Mouse (Mus musculus) adrenal gland, postnatal 14 days (tissue): Measurements from ENCODE around the gene Adamtsl5. TPM values are rescaled to one million over a fixed set of nuclear protein-coding genes. Genes with fewer than 3 reads are reported as not detected.

Source experiments
- DNase-seq: peaks from one replicate; pipeline ENCODE4 v3.0.0; 2021; ENCODE audit warnings: mixed read lengths
- long read RNA-seq, 2 experiments: library from polyadenylated mRNA; stranded (forward); transcript quantifications; one replicate each; pipeline ENCODE4 v2.0.0; 2021
- total RNA-seq: library from RNA; stranded (reverse); gene quantifications from 2 replicates; pipeline ENCODE4 v1.2.3, GENCODE M21; 2021

Gene Adamtsl5
- 8.4 and 10.9 TPM in 2 replicates for total RNA-seq
- long read RNA-seq, experiment 1, partial matches to known transcripts: 1 of 8 reads
- long read RNA-seq, experiment 1, other reads (novel, unspliced or antisense): 4 of 8 reads
- long read RNA-seq, experiment 2, partial matches to known transcripts: 0 of 4 reads
- long read RNA-seq, experiment 2, other reads (novel, unspliced or antisense): 4 of 4 reads

DNA sequence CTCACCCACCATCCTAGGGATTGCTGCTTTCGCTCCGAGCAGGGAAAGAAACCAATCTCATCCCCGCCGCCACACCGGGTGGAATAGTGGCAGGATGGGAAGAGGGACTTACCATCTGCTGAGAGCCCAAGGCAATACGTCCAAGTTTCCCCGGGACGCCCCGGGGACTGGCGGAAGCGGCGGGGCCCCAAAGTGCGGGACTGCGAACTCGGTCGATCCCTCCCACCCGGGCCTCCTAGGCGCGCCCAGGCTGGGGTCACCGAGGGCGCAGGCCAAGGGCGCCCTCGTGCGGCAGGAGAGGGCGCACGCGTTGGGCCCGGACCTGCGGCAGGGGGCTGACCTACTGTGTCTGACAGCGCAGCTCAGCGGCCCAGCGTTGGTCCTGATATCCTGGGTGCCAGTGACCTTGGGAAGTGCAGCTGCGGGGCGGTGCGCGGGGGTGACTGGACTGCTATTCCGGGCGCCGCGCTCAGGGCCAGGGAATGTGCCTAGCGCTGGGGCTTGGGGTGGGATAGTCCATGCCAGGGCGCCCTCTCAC is at the start of gene Adamtsl5:
Gene Adamtsl5, minus strand, starts transcription at position 169 of the 538 bp plus-strand sequence.
- peak; percentile 73 for DNase-seq

DNA sequence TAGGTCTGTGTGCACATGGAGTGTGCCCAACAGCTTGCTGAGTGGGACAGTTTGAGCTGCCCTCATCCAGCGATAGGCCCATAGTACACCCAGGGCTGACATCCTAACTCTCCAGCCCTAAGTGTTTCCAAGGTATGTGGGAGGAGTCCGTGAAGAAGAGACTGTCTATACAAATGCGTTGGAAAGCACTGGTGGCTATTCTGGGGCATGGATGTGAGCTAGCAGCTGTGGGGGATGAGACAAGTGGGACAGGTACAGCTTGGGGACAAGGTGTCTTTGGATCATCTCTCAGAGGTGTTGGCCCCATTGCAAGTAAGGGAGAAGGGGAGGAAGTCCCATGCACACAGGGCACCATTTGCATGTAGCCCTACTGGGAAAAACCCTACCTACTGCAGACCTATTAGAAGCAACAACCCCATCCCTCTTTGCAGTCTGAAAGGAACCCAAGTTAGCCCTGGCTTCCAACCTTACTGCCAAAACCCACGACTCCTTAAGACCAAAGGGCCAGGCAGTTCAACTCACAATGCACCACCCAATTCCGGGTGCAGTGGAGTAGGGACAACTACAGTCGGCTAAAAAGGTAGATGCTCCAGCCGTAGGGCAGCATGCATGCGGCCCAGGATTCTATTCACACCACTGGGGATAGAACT is 49.4 kb upstream of the Adamtsl5 start:
- DNase-seq: no peak

DNA sequence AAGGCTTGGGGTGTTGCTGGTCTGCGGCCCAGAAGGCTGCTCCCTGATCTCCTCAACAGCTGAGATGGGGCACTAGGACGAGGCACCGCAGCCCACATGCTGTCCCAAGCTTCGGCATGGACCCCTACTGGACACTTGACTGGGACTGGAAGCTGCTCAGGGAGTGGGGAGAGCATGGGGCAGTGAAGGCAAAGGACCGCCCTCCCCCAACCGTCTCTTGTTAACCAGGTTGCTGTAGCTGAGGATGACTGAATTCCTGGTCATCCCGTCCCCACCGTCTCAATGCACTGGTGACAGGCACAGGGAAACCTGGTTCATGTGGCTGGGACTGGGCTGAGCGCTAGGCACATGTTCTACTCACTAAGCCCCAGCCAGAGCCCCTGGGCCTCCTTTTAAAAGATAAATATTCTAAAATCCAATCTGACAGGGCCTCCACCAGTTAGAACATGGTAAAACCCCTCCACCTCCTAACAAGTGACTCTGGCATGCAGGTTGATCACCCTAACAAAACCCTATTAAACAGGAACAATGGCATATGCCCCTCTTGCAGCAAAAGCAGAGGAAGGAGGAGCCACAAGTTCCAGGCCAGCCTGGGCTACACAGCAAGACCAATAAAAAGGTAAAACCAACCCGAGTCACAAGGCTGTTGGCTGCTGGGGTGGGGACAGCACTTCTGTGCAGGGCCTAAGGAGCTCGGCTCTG is 48.8 kb upstream of the Adamtsl5 start:
- no peak for DNase-seq

DNA sequence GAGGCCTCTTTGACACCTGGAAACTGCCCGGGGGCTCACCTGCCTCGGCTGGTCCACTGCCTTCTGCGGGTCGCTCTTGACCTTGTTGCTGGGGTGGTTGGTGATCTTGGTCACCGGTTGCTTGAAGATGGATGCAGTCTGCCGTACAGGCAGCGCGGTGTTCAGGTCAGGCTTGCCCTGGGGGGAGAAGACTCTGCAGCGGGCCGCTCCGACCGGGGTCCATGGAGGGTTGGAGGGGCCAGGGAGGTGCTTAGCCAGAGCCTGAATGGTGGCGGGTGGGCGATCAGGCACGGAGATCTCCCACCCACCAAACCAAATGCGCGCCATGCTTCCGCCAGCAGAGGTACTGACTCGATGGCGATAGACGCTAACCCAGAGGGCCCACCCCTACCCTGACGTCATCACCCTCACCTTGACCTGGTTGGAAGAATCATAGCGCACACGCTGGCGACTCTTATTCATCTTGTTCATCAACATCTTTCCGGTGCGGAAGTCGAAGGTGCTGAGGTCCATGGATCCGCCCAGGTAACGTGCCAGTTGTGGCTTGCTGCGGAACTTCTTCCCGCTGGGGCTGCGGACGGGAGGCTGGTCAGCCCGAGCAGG is 46.9 kb upstream of the Adamtsl5 start:
- DNase-seq: no peak

DNA sequence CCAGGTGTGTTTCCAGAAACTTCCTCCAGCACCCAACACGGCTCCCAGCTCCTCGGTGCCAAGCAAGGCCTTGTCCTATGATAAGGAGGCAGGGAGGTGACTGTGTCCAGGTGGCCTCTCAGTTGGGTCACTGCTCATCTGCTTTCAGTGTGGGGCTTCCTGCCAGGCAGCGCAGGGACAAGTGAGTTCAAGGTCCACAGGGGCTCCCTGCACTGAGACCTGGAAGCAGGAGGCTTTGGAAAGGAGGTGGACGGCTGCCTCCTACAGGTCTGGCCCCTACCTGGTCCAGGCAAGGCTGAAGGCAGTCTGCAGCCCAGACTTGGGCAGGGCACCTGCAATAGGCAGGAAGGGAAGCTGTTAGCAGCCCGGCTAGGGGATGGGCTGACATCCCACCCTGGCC is 44.5 kb upstream of the Adamtsl5 start:
- no peak for DNase-seq

DNA sequence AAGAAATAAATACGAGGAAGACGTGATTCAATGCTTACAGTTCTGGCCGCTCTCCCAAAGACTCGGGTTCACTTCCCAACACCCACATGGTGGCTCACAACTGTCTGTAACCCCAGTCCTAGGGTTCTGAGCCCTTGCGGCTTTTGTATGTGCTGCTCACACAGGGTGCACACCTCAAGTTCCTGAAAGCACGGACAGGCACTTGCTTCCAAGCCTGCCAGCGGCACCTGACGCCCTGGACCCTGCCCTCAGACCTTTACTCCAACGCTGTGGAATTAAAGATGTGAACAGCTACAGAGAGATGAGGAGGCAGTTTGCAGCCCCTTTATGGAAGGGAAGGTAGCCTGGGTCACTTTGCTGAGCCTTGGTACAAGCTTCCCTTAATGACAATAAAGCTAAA is 42.5 kb upstream of the Adamtsl5 start:
- DNase-seq: no peak

DNA sequence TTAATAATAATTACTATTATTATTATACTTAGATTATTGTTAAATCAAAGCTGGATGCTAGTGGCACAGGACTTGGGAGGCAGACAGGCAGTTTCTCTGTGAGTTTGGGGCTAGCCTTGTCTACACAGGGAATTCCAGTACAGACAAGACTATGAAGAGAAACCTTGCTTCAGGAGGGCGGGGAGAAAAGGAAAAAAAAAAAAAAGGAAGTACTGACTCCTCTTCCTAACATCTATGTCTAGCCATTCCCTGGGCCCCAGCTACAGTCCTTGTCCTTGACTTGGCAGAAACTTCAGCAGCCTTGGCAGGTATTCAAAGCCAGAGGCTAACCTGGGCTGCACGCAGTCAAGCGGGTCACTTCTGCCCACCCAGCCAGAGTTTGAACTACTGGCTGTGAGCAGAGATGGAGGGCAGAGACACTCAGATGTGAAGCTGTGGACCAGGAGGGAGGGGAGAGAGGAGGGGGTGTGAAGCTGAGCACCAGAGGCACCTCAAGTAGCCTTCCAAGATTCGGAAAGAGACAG is 41.0 kb upstream of the Adamtsl5 start:
- no peak for DNase-seq

DNA sequence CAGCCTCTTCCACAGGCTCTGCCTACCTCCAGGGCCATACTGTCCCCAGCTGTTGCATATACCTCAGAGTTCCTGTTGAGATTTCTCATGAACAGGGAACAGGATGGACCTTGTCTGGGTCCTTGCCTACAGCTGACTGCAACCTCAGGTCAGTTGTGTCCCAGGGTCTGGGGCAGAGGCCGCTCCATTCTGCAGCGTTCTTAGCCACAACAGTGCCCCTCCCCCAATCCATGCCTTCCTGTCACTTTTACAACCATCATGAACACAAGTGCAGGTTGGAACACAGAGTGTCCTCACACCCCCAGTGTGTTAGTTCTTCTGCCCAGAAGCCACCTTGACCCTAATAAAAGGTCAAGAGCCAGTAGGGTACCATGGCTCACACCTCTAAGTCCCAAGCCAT is 40.5 kb upstream of the Adamtsl5 start:
- no peak for DNase-seq

DNA sequence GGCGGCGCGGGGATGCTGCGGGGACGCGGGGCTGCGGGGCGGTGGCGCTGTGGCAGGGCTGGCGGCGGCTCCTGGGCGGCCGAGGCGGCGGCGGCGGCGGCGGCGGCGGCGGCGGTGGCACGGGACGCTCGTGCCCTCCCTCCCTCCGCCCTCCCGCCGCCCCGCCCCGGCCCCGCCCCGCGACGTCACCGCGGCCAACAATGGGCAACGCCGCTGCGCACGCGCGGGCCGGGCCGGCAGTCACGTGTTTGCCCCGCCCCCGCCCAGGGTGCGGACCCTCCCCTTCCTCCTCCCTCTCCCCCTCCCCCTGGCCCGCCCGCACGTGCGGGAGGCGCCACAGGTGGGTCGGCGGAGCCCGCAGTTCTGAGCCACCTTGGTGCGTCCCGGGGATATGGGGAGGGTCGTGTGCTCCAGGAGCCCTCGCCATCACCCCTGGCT is 39.3 kb upstream of the Adamtsl5 start, which contains the start of gene Mex3d:
Gene Mex3d, minus strand, starts transcription at position 138 of the 438 bp plus-strand sequence.
- peak; percentile 95 for DNase-seq

DNA sequence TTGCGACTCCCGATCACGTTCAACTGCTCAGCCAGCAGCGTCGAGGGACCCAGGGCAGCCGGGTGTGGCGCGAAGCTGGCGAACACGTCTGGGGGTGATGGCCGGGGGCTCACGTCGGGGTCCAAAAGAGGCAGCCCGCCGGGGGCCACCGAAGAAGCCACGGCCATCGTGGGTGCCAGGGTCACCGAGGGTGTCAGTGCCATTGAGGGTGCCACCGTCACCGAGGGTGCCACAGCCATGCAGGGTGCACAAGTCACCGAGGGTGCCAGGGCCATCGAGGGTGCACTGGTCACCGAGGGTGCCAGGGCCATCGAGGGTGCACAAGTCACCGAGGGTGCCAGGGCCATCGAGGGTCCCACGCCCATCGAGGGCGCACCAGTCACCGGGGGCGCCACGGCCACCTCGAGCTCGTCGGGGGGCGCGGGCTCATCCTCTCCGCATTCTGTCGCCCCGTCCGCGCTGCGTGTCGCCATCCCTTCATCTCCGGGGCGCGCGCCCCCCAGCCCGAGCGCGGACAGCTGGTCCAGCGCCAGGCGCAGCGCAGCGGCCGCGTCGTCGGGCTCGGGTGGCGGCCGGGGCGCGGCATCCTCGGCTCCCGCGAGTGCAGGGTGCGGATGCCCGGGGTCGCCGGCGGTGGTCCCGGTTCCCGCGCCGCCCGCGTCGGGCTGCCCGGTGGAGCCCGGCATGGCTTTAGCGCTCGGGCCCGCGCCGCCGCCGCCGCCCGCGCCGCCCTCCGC is 38.7 kb upstream of the Adamtsl5 start:
- peak; percentile 41 for DNase-seq

DNA sequence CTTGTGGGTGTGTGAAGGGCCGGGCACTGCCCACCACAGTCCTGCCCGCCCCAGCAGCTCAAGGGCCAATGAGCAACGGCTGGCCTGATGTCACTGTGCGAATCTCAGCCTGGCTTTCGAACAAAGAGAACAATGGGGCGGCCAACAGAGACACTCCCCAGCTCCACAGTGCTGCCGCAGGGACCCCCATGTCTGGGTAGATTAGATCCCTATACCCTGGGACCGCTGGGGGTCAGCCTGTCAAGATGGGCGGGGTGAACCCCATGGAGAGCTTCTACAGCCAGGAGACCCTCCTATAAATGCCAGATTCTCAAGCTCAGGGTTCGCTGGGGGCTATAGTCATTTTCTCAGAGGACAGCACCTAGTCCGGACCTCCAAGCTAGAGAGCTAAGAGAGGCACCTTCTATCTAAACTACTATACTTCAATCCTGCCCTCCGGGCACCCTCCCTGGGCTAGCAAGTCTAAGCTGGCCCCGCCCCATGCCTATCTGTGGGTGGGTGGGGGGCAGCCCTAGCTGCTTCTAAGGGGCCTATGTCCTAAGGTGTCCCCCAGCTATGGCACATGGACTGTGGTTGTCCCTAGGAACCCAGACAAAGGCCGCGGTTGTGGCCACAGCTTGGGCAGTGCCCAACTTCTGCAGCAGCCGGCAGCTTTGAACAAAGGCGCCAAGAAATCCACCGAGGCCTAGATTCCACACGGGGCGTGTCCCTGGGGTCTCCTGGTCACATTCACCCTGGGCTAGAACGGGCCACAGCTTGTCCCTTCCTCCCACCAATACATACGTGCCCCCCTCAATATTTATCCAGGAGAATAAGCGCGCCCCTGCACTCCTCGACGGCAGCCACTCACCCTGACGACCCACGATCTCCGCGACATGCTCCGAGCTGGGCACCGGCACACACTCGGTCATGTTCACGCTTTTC is 37.9 kb upstream of the Adamtsl5 start:
- DNase-seq: peak; percentile 73

DNA sequence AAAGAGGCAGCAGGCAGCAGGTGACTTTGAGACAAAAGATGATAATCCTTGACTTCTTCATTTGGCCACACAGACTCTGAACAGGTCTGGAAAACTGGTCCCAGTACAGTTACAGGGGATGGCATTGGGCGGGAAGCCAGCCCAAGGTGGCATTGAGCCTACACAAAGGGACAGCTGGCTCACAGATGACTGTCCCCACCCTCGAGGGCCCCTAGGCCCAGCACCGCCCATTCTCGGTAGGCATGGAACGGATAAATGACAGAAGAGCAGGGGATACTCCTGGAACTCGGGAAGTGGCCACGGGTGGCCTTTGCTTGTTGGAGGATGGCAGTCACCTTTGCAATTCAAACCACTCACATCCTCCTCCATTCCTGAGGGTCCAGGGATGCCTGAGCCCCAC is 37.1 kb upstream of the Adamtsl5 start:
- peak; percentile 67 for DNase-seq

DNA sequence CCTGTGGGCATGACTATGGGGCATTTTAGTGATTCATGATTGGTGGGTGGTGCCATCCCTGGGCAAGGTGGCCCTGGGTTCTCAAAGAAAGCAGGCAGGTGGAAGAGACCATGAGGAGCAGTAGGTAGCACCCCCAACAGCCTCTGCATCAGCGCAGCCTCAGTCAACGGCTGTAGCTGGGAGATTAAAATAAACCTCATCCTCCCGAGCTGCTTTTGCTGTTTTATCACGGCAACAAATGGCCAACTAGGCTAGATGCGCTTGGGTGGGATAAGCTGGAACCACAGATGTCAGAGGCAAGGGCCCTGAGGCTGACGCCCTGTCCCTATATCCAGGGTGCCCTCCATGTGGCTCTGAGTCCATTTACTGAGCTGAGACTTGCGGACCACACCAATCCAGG is 36.5 kb upstream of the Adamtsl5 start:
- no peak for DNase-seq

DNA sequence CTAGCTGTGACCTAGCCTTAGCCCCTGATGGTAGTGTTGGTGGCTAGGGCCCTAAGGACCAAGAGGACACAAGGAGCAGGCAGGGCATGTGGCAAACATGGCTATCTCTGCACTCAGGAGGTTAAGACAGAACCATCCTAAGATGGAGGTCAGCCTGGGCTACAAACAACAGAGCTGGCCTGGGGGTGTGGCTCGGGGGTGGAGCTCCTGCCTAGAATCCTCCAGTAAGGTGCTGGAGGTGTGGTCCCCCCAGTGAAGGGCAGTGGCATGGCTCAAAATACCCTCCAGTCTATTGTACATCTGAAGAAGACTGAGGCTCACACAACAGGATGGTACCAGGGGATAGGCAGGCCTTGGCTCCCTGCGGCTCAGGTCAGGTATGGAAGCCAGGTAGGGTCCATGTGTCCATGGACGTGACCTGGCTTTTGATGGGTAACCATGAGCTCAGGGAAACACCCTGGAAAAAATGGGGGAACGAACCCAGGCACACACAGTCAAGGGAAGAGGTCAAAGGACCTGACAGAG is 36.0 kb upstream of the Adamtsl5 start:
- DNase-seq: no peak

DNA sequence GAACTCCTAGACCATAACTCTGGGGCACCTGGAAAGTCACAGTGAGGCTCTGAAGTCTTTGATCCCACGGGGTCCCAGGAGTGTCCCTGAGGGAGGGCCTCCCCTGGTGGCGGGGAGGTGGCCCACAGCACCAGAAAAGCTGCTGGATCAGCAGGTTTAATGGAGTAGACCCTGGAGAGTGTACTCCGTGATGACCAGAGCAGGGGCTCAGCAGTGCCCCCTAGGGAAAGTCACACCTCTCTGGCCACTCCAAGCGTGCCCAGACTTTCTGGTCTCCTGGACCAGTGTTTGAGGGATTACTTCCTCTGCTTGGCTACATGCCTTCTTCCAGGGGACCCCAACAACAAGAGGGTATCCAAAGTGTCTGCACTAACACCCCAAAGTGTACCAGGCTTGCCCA is 35.2 kb upstream of the Adamtsl5 start:
- DNase-seq: peak; percentile 51

DNA sequence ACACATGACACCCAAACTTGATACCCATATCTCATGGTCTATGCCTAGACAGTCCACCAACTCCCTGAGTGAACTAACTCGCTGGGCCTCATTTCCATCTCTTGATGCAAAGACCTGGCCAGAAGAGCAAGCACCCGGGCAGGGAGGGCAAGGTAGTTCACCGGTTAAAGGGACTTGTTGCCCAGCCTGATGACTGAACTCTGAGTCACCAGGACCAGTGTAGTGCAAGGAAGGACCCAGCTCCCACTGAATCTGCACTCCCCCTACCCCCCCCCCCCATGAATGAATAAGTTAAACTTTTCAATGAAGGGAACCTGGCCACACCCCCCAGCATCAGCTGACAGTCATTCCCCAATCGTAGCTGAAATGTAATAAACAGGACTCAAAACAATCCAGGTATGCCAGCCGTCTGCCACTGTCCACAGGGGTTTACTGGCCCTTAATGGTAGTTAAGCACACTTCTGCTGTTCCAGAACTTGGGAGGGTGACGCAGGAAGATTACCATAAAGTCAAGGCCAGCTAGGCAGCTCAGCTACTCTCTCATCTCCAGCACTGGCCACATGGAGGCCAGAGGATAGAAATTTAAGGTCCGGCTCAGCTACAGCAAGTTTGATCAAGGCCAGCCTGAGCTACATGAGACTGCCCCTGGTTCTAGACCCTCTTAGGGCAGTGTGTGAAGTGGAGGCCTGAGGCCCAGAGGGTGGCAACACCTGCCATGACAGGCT is 34.6 kb upstream of the Adamtsl5 start:
- peak; percentile 57 for DNase-seq

DNA sequence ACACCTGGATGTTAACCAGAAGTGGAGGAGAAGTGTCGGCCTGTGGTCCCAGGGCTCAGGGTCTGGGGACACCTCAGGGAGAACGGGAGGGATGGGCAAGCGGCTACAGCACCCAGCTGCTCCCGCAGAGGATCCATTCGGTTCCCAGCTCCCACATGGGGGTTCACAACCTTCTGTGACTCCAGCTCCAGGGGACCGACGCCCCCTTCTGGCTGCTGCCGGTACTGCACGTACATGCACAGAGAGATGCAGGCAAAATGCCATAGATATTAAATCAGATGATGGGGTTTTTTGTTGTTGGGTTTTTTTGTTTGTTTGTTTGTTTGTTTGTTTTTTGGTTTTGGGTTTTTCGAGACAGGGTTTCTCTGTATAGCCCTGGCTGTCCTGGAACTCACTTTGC is 29.5 kb upstream of the Adamtsl5 start:
- peak; percentile 62 for DNase-seq

DNA sequence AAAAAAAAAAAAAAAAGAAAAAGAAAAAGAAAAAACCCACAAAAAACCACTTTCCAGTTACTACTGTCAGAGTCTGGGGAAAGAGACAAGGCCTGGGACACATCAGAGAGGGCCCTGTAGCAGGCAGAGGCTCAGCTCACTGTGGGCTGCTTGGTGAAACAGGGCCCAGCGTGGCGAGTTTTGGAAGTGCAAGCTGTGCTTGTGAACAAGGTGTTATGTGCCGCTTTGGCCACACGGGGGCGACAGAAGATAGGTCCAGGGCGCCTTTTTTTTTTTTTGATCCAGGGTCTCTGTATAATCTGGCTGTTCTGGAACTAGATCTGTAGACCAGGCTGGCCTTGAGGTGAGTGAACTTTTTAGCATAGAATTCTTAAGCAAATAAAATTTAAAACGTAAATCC is 27.9 kb upstream of the Adamtsl5 start:
- DNase-seq: peak; percentile 96

DNA sequence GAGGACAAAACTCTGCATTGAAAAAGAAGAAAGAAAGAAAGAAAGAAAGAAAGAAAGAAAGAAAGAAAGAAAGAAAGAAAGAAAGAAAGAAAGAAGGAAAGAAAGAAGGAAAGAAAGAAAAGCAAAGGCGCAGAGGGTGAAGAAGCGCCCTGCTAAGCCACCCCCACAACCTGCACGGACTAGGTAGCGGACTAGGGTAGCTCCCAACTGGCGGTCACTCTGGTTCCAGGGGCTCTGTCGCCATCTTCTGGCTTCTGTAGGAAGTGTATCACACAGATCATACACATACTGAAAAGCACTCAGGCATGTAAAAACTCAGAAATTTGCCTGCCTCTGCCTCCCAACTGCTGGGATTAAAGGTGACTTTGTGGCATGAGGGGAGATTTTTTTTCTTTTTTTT is 25.9 kb upstream of the Adamtsl5 start:
- peak; percentile 88 for DNase-seq

DNA sequence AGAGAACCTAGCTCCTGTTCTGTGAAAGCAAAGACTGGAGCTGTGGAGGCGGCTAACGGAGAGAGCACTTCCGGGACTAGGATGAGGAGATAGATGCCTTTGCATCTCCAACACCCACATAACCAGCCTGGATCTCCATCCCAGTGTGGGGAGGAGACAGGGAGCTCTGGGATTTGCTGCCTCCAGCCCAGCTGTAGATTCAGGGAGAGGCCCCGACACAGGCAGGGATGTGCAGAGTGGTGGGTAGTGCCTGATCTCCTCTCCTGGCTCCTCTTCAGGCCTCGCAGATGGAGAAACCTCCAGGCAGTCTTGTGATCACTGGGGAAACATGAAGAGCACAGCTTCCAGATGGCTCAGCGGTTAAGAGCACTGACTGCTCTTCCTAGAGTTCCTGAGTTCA is 24.5 kb upstream of the Adamtsl5 start:
- DNase-seq: no peak
